Mouse (Mus musculus): ENCODE results near the gene Ppif. TPM values are rescaled to one million over a fixed set of nuclear protein-coding genes. Genes with fewer than 3 reads are reported as not detected.
A peak's percentile ranks its signal among the peaks of the same experiment; 100 is the strongest.

Gene Ppif
- polyA plus RNA-seq, 1 experiment: 32.4 TPM

GRCm38 (mm10) chr14:25711177-25711576 lies 17.2 kb downstream of the Ppif start:
- no peak for DNase-seq
- 54% methylated on average over 7 of the region's 7 CpGs for WGBS
- TF ChIP-seq POLR2A (IDR thresholded peaks at IDR 0.05; ENCODE audit: borderline replicate concordance, extremely low read depth, low read depth, low read length) (no peak), CTCF (IDR thresholded peaks at IDR 0.05; ENCODE audit: insufficient read depth, low read length) (no peak)

GRCm38 (mm10) chr14:25711602-25712001 lies 17.6 kb downstream of the Ppif start:
- no peak overlapping the region for H3K4me3 ChIP-seq (replicated peaks; ENCODE audit: extremely low read depth, low read depth, low read length)
- no peak for DNase-seq
- whole genome bisulfite sequencing: 52% methylated on average over 8 of the region's 8 CpGs
- peaks cover 16% of the 10 kb centered on the region for H3K4me1 ChIP-seq (ENCODE audit: control insufficient read depth, insufficient read depth, low read length)
- TF ChIP-seq CTCF (IDR thresholded peaks at IDR 0.05; ENCODE audit: insufficient read depth, low read length): no peak
- TF ChIP-seq POLR2A (IDR thresholded peaks at IDR 0.05; ENCODE audit: borderline replicate concordance, extremely low read depth, low read depth, low read length): no peak

More at GRCm38 (mm10) chr14:25711177-25711576, 17.2 kb downstream of the Ppif start:
- Histone ChIP-seq H3K4me3 (replicated peaks; ENCODE audit: extremely low read depth, low read depth, low read length) (no peak overlapping the region), H3K4me1 (ENCODE audit: control insufficient read depth, insufficient read depth, low read length) (peaks cover 16% of the 10 kb centered on the region)

DNA sequence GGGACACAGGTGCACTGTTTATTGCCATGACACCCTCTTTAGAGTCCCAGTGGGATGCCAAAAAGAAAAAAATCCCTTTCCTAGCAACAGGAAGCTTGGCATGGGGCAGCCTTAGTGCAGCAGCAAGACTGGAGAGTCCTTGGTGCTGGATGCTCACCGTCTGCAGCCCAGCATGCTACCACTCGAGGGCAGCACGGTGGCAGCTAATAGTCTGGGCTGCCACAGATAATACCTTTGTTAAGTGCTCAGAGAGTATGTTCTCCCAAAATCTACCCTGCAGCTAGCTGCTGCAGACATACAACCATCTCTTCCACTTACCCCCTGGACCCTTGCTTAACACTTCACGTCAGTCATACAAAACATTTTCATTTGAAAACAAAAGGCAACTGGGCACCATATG lies 19.5 kb downstream of the Ppif start:
- peaks cover 11% of the 10 kb centered on the region for H3K4me1 ChIP-seq (ENCODE audit: control insufficient read depth, insufficient read depth, low read length)
- H3K4me3 ChIP-seq (replicated peaks; ENCODE audit: extremely low read depth, low read depth, low read length): no peak overlapping the region
- DNase-seq: no peak
- TF ChIP-seq POLR2A (IDR thresholded peaks at IDR 0.05; ENCODE audit: borderline replicate concordance, extremely low read depth, low read depth, low read length) (no peak), CTCF (IDR thresholded peaks at IDR 0.05; ENCODE audit: insufficient read depth, low read length) (peak; percentile 49)
- 33% methylated on average over 4 of the region's 4 CpGs for WGBS

- TF ChIP-seq CTCF (IDR thresholded peaks at IDR 0.05; ENCODE audit: insufficient read depth, low read length): no peak
- 64% methylated on average over 1 of the region's 1 CpGs for WGBS
- H3K4me3 ChIP-seq (replicated peaks; ENCODE audit: extremely low read depth, low read depth, low read length): no peak overlapping the region
- H3K4me1 ChIP-seq (ENCODE audit: control insufficient read depth, insufficient read depth, low read length): no peaks in the 10 kb centered on the region
- DNase-seq: no peak
Observed at GRCm38 (mm10) chr14:25716528-25716927, 22.6 kb downstream of the Ppif start.

GRCm38 (mm10) chr14:25717718-25718117 lies 23.8 kb downstream of the Ppif start:
- H3K4me1 ChIP-seq (ENCODE audit: control insufficient read depth, insufficient read depth, low read length): no peaks in the 10 kb centered on the region
- DNase-seq: no peak
- TF ChIP-seq POLR2A (IDR thresholded peaks at IDR 0.05; ENCODE audit: borderline replicate concordance, extremely low read depth, low read depth, low read length) (no peak), CTCF (IDR thresholded peaks at IDR 0.05; ENCODE audit: insufficient read depth, low read length) (no peak)
- no peak overlapping the region for H3K4me3 ChIP-seq (replicated peaks; ENCODE audit: extremely low read depth, low read depth, low read length)
- 81% methylated on average over 8 of the region's 8 CpGs for WGBS

GRCm38 (mm10) chr14:25718471-25718870 lies 24.5 kb downstream of the Ppif start:
- no peak overlapping the region for H3K4me3 ChIP-seq (replicated peaks; ENCODE audit: extremely low read depth, low read depth, low read length)
- no peak for TF ChIP-seq POLR2A (IDR thresholded peaks at IDR 0.05; ENCODE audit: borderline replicate concordance, extremely low read depth, low read depth, low read length)
- no peak for TF ChIP-seq CTCF (IDR thresholded peaks at IDR 0.05; ENCODE audit: insufficient read depth, low read length)
- no peak for DNase-seq
- 10% methylated on average over 2 of the region's 2 CpGs for WGBS
- H3K4me1 ChIP-seq (ENCODE audit: control insufficient read depth, insufficient read depth, low read length): no peaks in the 10 kb centered on the region

GRCm38 (mm10) chr14:25719371-25719770 lies 25.4 kb downstream of the Ppif start:
- H3K4me3 ChIP-seq (replicated peaks; ENCODE audit: extremely low read depth, low read depth, low read length): no peak overlapping the region
- H3K4me1 ChIP-seq (ENCODE audit: control insufficient read depth, insufficient read depth, low read length): no peaks in the 10 kb centered on the region
- 68% methylated on average over 9 of the region's 9 CpGs for WGBS
- TF ChIP-seq CTCF (IDR thresholded peaks at IDR 0.05; ENCODE audit: insufficient read depth, low read length): no peak
- no peak for TF ChIP-seq POLR2A (IDR thresholded peaks at IDR 0.05; ENCODE audit: borderline replicate concordance, extremely low read depth, low read depth, low read length)
- DNase-seq: no peak

- 65% methylated on average over 5 of the region's 5 CpGs for WGBS
- Histone ChIP-seq H3K4me1 (ENCODE audit: control insufficient read depth, insufficient read depth, low read length) (peaks cover 9% of the 10 kb centered on the region), H3K4me3 (replicated peaks; ENCODE audit: extremely low read depth, low read depth, low read length) (no peak overlapping the region)
- TF ChIP-seq CTCF (IDR thresholded peaks at IDR 0.05; ENCODE audit: insufficient read depth, low read length): no peak
- TF ChIP-seq POLR2A (IDR thresholded peaks at IDR 0.05; ENCODE audit: borderline replicate concordance, extremely low read depth, low read depth, low read length): no peak
- no peak for DNase-seq
Observed at GRCm38 (mm10) chr14:25720962-25721707, 27.2 kb downstream of the Ppif start.

DNA sequence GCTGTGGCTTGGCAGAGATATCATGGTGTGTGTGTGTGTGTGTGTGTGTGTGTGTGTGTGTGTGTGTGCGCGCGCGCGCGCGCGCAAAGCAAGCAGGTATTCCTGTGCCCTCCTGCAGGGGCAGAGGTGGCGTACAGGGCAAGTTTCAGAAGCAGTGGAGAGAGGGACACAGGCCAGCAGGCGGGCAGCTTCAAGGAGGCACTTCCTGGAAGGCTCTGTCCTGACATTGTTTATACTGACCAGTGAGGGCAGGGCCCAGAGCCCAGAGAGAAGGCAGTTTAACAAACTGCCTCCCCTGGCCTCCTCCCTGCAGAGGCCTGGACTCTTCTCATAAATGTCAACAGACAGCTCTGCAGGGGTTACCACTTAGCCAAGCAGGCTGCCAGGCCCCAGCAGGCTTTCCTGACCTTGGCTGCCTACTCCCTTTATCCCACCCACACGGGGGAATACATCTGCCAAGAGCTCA lies 31.1 kb downstream of the Ppif start:
- 50% methylated on average over 8 of the region's 11 CpGs for WGBS
- no peak overlapping the region for H3K4me3 ChIP-seq (replicated peaks; ENCODE audit: extremely low read depth, low read depth, low read length)
- peaks cover 14% of the 10 kb centered on the region for H3K4me1 ChIP-seq (ENCODE audit: control insufficient read depth, insufficient read depth, low read length)
- peak; percentile 54 for DNase-seq
- TF ChIP-seq POLR2A (IDR thresholded peaks at IDR 0.05; ENCODE audit: borderline replicate concordance, extremely low read depth, low read depth, low read length) (no peak), CTCF (IDR thresholded peaks at IDR 0.05; ENCODE audit: insufficient read depth, low read length) (peak; percentile 47; the same call in 1 of the 2 replicates)

- TF ChIP-seq POLR2A (IDR thresholded peaks at IDR 0.05; ENCODE audit: borderline replicate concordance, extremely low read depth, low read depth, low read length) (no peak), CTCF (IDR thresholded peaks at IDR 0.05; ENCODE audit: insufficient read depth, low read length) (no peak)
- no peak for DNase-seq
- no peak overlapping the region for H3K4me3 ChIP-seq (replicated peaks; ENCODE audit: extremely low read depth, low read depth, low read length)
- H3K4me1 ChIP-seq (ENCODE audit: control insufficient read depth, insufficient read depth, low read length): peaks cover 14% of the 10 kb centered on the region
- WGBS: 18% methylated on average over 4 of the region's 4 CpGs
Observed at GRCm38 (mm10) chr14:25725690-25726089, 31.7 kb downstream of the Ppif start.
